Mouse (Mus musculus): ENCODE measurements at regions not wholly inside any gene's neighbourhood (a gene's known extent, or its start where the extent isn't known, plus 50 kb on each side); places are given as distances from the start of the nearest gene placed in this dataset.
A peak's percentile ranks its signal among the peaks of the same experiment; 100 is the strongest.

DNA sequence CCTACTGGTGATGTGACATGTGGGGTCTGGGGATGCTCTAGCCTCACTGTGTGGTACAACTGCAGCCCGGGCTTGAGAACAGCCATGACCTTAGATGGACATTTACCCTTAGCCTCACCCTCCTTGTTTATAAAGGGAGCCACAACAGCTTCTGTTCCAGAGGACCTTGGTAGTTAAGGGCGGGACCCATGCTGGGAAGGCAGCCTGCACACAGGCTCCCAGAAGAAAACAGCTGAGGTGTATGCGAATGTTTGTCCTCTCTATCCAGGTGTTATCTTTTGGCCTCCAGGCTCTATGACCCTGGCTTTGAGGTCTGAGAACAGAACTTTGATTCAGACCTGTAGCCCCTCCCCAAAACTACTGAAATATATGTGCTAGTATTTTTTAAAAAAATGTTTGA is 102.1 kb upstream of the Mki67 start:
- no peak for DNase-seq (ENCODE audit: low spot score)

DNA sequence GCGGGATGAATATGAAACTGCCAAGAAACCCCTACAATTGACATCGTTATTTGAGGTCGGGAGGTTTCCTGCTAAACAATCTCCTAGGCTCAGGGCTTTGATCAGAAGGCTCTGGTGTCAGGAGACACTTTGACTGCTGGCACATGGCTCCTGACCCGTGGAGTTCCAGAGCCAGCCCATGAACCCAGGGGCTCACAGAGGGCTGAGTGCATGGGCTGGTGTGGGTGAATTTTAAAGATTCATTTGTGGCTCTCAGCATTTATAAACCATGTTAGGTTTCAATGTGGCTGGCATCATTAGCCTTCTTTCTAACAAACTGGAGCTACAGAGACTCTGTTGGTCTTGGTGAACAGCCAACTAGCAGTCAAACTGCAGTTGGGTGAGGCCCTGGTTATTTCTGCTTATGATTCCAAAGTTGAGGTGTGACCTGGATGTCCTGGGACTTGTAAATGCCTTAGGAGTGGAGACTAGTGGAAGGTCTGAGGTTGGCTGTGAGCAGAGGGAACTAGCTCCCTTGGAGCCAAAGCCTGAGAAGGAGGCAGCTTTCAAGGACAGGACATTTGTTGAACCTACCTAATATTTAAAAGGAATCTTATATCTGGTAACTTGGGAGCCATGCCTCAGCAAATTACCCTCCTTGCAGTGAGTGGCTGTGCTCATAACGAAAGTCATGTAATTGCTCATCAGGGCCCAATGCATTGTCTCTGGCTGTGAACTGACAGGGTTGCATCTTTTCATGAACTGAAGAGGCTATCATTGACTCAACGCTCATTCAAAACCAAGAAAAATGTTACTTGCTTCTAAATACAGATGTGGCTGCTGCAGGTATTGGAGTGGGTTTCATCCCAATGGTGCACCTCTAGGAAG is 108.0 kb upstream of the Mki67 start:
- DNase-seq (ENCODE audit: low spot score), result no peak

DNA sequence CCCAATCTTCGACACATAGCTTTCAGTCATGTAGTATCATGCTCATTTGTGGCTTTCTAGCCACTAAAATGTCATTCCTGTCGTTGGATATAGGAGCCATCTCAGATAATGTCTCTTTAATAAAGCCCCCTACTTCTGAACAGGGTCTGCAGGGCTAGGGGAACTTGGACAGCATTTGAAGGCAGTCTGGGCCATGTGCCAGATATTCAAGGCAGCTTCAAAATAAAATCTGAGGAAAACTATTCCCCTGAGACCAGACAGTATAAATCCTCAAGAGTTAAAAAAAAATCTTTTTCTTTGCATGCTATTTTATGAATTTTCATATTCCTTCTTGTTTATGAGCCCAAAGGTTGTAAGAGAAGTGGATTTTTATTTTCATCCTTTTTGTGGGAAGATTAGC is 113.1 kb upstream of the Mki67 start:
- DNase-seq (ENCODE audit: low spot score), result no peak

DNA sequence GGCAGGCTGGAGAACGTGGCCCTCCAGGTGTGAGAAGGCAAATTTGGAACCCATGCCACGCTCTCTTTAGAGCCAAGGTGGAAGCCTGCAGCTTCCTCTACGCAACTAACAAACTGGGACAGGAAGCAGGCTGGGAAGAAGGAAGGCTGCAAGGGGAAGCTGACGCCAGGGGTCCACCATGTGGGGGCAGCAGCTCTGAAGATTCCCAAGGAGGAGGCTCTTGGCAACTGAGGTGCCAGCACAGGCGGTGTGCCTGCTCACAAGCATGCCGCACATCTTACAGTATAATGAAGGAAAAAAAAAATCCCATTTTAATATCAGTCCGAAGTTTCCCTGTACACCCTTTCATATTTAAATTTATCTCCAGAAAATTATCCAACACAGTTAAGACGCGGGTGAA is 117.3 kb upstream of the Mki67 start:
- DNase-seq (ENCODE audit: low spot score), result no peak

DNA sequence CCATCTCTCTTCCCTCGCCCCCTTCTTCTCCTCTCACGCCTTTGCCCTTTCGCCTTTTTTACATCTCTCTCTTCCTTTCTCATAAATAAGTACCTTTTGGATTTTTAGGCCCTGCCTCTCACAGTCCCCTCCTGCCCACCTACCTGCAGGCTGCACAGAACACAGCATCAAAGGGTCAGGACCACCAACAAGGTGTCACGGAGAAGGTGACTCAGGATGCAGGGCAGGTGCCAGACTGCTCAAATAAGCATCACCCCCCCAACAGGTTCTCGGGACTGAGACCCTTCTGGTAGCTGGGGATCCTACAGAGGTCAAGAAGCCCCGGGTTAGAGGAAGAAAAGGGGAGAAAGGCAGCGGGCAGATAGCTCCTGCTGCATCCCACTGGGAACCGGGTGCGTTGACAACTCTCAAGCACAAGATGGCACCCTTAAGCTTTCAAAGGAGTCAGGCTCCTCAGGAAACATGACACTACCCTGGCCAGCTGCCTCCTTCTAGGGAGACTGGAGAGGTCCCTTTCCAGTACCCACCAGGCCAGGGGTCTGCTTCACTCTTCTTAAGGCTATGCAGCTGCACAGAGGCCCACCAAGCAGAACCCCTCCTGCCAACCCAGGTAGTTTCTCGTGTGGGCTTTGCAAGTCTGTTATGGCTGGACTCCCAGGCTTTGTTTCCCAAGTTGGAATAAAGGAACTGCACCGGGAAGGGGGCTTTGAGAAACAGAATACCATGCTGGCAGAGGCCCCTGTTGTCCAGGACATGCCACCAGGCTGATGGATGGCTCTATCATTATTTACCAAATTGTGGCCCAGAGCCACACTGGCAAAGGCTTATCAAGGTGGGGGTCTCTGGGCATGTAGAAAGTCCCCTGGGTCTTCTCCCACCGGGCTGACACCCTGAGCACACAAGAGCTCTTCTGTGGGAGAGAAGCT is 120.9 kb upstream of the Mki67 start:
- DNase-seq (ENCODE audit: low spot score), result peak; percentile 90

DNA sequence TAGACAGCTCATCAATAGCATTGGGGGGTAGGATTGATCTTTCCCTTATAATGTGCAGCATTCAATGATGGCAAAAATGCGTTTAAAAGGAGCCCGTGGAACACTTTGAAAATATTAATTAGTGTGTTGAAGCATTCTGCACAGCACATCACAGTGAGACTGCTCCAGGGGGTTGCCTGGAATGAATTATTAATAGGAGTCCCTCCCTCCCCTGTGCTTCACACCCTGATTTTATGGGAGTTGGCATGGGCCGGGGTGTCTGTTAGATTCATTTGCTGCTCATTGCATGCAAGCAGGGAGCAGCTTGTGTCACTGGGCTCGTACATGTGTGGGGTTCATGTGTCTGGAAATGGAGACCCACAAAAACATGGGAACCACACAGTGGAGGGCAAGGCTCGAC is 127.9 kb upstream of the Mki67 start:
- DNase-seq (ENCODE audit: low spot score), result no peak

DNA sequence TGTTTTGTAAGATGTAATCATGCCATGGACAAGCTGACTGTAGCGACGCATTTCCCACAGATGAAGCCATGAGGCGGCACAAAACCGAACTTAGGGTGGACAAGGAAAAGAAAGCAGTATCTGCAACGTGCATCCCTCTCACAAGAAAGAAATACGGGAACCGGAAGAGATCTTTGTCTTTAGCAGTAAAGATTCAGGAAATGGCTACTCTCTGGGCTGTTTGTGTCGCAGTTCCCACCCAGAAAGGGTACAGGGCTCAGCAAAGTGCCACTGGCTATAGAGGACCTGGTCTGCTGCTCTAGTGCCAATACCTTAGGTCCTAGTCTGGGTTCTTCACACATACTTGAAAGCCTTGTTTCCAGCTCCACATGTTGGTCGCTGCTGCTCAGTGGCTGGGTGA is 131.1 kb upstream of the Mki67 start:
- no peak for DNase-seq (ENCODE audit: low spot score)

DNA sequence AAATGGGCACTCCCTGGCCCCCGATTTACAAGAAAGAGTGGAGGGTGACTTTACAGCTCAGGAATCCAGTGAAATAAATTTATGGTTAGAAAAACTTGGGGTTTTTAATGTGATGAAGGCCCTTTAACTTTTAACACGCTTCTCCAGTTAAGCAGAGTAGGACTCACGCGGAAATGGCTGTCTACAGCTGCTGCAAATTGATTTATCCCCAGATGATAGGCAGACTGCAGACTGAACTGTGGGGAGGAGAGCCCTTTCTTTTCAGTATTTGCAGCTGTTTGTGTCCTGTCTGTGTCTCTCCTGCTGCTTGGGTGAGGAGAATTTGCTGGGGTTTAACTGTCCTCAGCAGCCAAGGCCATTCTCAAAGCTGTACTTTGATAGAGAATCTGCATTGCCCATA is 132.0 kb upstream of the Mki67 start:
- DNase-seq (ENCODE audit: low spot score), result no peak

DNA sequence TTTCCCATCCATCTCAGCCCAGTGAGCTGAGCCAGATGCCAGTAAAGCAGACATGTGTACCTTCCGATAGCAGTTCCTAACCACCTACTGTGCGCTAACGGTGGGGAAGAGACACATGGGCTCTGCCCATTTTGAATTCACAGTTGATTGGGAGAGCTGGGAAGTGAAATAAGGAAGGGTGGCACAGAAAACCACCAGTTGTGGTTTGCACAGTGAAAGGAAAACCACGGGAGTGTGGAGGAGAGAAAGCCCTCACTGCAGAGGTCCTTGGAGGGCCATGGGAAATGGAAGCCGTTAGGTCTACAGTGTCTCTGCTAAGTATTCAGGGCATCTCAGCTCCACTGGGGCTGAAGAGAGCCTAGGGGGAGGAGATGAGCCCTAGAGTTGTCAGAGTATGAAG is 132.7 kb upstream of the Mki67 start:
- DNase-seq (ENCODE audit: low spot score), result no peak

DNA sequence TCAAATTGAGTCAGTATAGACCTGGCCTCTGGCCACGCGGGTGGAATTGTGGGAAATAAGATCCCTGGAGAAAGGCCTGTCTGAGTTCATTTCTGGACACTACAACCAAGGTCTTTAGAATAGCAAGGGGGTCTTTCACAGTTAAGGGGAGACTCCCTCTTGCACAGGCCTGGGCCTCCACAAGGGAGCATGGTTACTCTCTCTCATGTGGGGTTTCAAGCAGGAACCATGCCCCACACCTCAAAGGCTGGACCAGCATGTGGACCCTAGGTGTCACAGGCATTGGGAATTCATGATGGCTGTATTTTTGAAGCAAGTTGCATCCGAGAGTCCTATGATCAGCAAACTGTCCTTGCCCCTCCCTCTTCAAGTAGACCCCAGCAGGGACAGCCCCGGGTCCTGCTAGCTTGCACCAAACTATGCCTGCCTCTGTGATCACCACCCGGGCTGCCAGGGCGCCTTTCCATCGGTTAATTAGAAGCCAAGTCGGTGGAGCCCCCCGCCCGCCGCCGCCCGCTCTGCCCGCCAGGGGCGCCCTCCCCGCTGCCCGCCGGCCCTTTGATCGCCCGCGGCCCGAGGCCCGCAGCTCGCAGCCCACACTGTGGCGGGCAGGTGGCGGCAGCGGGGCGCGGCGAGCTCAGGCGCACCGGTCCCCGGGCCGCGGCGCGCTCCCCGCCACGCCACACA is 137.1 kb upstream of the Mki67 start:
- DNase-seq (ENCODE audit: low spot score), result peak; percentile 76

DNA sequence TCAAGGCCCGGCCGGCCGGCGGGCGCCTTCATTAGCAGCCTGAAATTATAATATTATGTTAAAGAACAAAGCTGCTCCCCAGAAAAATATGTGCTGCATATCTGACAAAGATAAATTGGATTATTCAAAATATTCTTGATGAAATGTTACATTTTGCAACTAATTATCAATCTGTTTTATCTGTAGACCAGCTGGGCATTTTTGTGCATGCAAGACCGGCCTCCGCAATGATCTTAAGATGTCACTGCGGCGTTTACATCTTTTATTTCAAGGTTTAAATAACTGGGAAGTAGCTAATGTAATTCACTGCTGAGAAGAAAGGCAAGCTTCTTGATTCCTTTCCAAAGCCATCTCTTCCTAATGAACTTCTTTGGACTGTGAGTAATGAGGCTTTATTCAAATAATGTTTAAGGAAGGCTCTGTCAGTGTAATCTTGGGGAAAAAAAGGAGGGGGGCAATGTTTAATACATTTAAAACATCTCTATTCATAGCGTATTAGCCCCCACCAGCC is 137.7 kb upstream of the Mki67 start:
- no peak for DNase-seq (ENCODE audit: low spot score)

DNA sequence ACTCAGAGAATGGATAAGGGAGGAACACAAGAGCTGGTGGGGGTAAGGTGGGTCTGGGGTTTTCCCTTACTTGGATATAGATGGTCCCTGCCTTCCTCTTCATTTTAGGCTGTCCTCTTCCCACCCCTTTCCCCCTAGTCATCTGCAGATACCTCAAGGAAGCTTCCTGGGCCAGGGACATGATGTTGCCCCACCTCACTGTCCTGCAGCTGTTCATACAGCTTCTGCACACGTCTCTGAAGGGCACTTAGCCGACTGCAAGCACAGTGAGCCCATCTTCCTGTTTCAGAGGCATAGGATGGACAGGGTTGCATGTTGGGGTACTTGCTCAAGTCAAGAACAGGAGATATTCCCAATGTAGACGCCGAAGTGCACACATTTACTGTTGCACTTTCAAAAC is 144.1 kb upstream of the Mki67 start:
- DNase-seq (ENCODE audit: low spot score), result no peak

DNA sequence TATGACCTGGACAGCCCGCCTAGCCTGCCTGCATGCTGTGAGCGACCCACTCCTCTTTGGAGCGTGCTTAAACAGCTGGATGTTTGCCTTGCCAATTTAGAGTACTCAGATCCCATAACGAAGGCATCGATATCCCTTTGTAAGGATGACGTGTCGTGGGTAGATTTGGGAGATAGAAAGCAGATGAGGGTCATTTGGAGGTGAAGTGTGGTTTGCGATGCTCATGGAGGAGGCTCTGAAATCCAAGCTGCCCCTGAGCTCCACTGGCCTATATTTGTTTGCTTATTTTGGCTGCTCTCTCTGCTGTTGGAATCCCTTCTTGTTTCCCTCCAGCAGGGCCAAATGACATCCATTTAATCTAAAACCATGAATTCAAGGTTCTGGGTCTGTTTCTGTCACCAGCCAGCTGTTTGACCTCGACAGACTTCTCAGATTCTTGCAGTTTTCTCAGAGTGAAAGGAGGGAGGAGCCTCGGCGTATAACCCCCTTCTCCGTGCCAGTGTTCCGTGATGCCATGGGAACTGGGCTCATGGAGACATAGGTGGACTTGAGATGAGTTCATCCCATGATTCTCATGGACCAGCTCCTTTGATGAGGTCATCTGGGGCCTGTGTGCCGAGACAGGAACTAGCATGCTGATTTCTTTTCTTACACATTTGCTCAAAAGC is 144.7 kb upstream of the Mki67 start:
- no peak for DNase-seq (ENCODE audit: low spot score)

DNA sequence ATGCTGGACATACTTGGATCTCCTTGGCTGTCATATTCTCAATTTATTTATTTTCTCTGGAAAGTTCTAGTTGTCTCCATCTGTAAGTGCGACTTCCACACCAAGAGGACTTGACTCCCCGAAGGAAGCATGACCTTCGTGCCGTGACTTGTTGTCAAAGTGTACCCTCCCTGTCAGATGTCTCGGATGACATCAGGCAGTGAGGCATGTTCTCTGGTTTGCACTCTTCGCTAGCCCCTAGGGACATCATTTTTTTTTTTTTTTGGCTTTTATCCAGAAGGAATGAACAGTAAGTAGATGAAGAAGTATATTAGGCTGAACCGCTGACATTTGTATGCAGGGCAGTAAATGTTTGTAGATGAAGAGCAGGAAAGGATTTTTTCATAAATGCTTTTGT is 145.2 kb upstream of the Mki67 start:
- peak; percentile 39 for DNase-seq (ENCODE audit: low spot score)

DNA sequence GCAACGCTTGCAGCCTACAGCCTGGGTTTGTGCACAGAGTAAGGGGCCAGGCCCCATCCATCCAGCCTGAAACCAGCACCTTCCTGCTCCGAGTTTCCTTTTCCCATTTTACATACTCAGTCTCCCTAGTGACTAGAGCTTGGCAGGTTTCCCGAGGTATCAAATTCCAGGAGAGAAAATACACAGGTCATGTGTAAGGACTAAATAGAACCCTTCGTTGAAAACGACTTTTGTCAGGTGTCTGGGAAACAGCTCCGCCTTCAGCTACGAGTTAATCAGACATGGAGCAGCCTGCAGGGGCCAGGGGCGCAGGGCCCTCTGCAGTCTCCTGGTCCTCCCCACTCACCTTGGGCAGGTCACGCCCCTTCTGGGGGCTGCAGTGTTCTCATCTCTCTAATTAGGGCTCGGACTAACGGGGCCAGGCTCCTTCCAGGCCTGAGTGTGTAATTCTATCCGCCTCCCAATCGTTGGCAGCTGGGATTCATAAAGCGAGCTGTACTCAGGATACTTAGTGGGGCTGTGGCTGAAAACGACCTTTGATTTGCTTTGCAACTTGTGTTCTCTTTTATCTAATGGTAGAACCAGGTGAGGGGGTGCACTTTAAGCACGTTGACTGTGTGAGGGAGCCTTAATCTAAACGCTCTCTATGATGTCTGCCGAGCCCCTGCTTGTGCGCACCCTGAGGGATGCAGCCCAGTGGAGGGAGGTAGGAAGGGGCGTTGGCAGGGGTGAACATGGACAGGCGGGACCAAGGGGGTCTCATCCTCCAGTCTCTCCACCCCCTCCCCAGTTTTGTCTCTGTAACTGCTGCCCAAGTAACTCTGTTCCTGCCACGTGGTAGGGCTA is 147.6 kb upstream of the Mki67 start:
- peak; percentile 26 for DNase-seq (ENCODE audit: low spot score)

DNA sequence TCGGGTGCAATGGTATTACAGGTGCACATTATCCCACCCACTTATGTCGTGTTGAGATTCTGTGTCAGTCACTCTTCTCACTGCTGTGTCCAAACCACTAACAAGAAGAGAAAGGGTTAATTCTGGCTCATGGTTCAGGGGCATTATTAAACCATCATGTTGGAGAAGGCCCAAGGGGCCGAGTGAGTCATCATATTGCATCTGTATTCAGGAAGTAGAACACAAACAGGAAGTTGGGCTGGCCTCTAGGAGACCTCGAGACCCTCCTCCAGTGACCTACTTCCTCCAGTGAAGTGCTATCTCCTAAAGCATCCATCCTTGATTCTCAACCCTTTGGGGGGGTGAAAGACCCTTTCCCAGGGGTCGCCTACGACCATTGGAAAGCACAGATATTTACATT is 154.8 kb upstream of the Mki67 start:
- no peak for DNase-seq (ENCODE audit: low spot score)

DNA sequence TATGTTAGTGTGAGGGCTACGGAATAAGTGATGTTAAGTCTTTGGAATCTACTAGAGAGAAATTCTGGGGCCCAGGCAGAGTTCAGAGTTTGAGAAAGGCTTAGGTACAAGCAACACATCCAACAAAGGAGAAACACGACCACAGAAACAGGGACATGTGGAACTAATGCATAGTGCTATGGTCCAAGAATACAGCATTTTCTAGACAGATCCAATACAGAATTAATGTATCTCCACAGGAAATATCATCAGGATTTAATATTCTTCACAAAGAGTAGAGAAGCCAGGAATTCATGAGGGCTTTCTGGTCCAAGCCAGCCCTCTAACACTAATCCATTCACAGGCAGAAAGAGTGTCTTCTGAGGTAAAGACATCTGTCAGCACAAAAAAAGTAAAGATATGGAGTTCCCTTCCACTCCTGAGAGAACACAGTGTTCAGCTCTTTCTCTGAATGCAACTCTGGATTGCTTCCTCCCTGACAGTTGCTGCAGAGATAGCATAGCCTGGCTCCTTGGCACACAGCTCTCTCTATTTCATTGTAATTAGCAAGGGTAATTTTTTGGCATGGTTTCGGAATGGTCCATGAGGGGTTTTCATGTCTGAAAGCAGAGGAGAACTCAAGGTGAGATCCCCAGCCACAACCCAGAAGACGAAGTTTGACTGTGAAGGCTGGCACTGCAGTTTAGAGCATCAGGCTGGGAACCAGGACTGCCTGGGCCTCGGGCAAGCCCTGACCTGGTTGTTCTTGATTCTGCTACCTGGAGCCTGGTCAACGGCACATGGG is 161.1 kb upstream of the Mki67 start:
- no peak for DNase-seq (ENCODE audit: low spot score)

DNA sequence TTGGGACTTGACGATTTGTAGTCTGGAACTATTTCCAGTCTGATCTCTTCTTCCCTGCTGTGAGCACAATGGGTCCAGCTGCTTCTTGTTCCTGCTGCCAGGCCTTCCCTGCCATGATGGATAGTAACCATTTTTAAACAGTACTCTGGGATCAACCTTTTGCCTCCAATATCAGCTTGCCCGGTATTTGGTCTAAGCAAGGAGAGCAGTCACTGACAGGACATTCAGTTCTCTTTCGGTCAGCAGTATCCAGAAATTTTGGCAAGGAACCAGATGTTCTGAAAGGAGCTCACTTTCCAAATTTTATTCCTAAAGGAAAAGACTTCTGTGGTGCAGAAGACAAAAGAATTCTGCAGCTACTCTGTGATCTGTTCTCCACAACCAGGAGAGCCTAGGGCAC is 162.6 kb upstream of the Mki67 start:
- DNase-seq (ENCODE audit: low spot score), result no peak

DNA sequence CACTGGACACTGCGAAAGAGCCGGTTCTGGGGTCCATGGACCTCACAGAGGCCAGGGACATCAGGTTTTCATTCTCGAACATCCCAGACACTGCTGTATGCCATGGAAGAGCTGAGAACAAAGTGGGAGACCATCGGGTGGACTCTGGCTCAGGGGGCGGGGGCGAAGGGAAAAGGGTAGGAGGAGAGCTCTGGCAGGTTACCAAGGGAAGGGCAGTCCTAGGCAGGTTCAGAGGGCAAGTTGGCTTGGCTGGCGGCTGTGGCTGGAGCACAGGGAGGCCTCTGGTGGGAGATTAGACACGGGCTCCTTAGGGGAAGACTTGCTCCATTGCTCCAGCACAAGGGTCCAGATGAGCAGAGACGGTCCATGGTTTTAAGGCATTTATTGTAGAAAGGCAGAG is 164.3 kb upstream of the Mki67 start:
- no peak for DNase-seq (ENCODE audit: low spot score)

DNA sequence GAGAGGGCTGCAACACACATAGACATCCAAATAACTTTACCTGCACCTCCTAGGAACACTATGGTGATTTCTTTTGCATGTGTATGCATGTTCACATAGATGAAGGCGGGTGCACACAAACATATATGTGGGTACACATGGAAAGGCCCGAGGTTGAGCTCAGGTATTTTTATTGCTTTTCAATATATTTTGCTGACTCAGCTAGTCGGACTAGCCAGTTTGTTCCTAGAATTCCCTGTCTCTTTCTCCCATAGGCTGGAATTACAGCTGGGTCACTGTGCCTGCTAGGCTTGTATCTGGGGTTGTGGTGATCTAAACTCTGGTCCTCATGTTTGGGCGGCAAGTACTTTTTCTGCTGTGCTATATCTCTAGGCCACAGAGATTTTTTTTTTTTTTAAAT is 166.1 kb upstream of the Mki67 start:
- DNase-seq (ENCODE audit: low spot score), result no peak
